Mouse (Mus musculus) lung, embryonic 16.5 days (tissue): ENCODE data around the gene Atxn1. TPM values are rescaled to one million over a fixed set of nuclear protein-coding genes. Genes with fewer than 3 reads are reported as not detected.

Experiments
- ATAC-seq: fragments of 200-750 bp; cut with Nextera tagmentation; 2 replicates; pipeline ENCODE4 v1.8.0; 2017; ENCODE audit warnings: low read depth, mild to moderate bottlenecking, moderate library complexity
- H3K27ac ChIP-seq: fragments of 300-500 bp; sonication (generic); 2 replicates; pipeline ENCODE4 v1.5.1; 2014; ENCODE audit warnings: mild to moderate bottlenecking, control low read depth, low read length
- H3K27me3 ChIP-seq: fragments of 300-500 bp; sonication (generic); 2 replicates; pipeline ENCODE4 v1.6.1; 2014; ENCODE audit warnings: low read depth, low read length, mixed read lengths; ENCODE audit not compliant: control insufficient read depth, insufficient read depth
- H3K36me3 ChIP-seq: fragments of 300-500 bp; sonication (generic); 2 replicates; pipeline ENCODE4 v1.6.1; 2014; ENCODE audit warnings: low read length; ENCODE audit not compliant: control insufficient read depth, insufficient read depth
- H3K4me1 ChIP-seq: fragments of 300-500 bp; sonication (generic); replicated peaks from 2 replicates; pipeline ENCODE4 v1.6.1; 2014; ENCODE audit warnings: low read length, mixed read lengths; ENCODE audit not compliant: control insufficient read depth, insufficient read depth
- H3K4me2 ChIP-seq: fragments of 300-500 bp; sonication (generic); 2 replicates; pipeline ENCODE4 v1.6.1; 2014; ENCODE audit warnings: low read depth, low read length, control low read depth
- H3K4me3 ChIP-seq: fragments of 300-500 bp; sonication (generic); 2 replicates; pipeline ENCODE4 v1.5.1; 2014; ENCODE audit warnings: mild to moderate bottlenecking, low read length, control low read depth
- H3K9ac ChIP-seq: fragments of 300-500 bp; sonication (generic); 2 replicates; pipeline ENCODE4 v1.6.1; 2014; ENCODE audit warnings: low read length, control low read depth
- H3K9me3 ChIP-seq: fragments of 300-500 bp; sonication (generic); 2 replicates; pipeline ENCODE4 v1.6.1; 2016; ENCODE audit warnings: low read length; ENCODE audit not compliant: control insufficient read depth
- WGBS: fragments of 180-500 bp; shearing (Covaris S2); extraction: QIAGEN DNeasy Blood & Tissue Kit; methylation state at CpG from one replicate; pipeline ENCODE4 v1.1.7; 2014; 5-methylcytosine and 5-hydroxymethylcytosine counted together
- polyA plus RNA-seq: library from polyadenylated mRNA; unstranded; fragments of >200 nt; fragmentation: Nextera tagmentation; extraction: Ambion mirVana; gene quantifications from 2 replicates; pipeline ENCODE4 v1.2.1, GENCODE M21; 2015

The Atxn1 gene
- polyA plus RNA-seq, 1 experiment from 2014 or later = 8.3 TPM

- Histone ChIP-seq H3K4me3 (no peak overlapping the region), H3K27me3 (no peaks in the 10 kb centered on the region), H3K4me2 (no peak overlapping the region), H3K36me3 (no peaks in the 10 kb centered on the region), H3K4me1 (no peaks in the 10 kb centered on the region), H3K9me3 (0 out of 2 replicates have a peak, but pooled peaks cover 6% of the 10 kb centered on the region), H3K9ac (no peak overlapping the region), H3K27ac (no peak overlapping the region)
- 96% methylated on average over 5 of the region's 5 CpGs for WGBS
- ATAC-seq = no peak
Measured at GRCm38 (mm10) chr13:45608593-45608992, 356.2 kb downstream of the Atxn1 start.

GRCm38 (mm10) chr13:45607946-45608345 lies 356.9 kb downstream of the Atxn1 start:
- Histone ChIP-seq H3K4me2 (no peak overlapping the region), H3K9me3 (0 out of 2 replicates have a peak, but pooled peaks cover 6% of the 10 kb centered on the region), H3K4me3 (no peak overlapping the region), H3K27me3 (no peaks in the 10 kb centered on the region), H3K27ac (no peak overlapping the region), H3K9ac (no peak overlapping the region), H3K36me3 (no peaks in the 10 kb centered on the region), H3K4me1 (no peaks in the 10 kb centered on the region)
- no peak for ATAC-seq
- WGBS = 66% methylated on average over 2 of the region's 2 CpGs

GRCm38 (mm10) chr13:45603636-45604035 lies 361.2 kb downstream of the Atxn1 start:
- no peaks in the 10 kb centered on the region for H3K27me3 ChIP-seq
- H3K36me3 ChIP-seq = no peaks in the 10 kb centered on the region
- no peak overlapping the region for H3K9ac ChIP-seq
- 82% methylated on average over 6 of the region's 6 CpGs for WGBS
- H3K9me3 ChIP-seq = 0 out of 2 replicates have a peak, but pooled peaks cover 2% of the 10 kb centered on the region
- H3K4me1 ChIP-seq = no peaks in the 10 kb centered on the region
- no peak overlapping the region for H3K27ac ChIP-seq
- ATAC-seq = no peak
- no peak overlapping the region for H3K4me3 ChIP-seq
- H3K4me2 ChIP-seq = no peak overlapping the region

DNA sequence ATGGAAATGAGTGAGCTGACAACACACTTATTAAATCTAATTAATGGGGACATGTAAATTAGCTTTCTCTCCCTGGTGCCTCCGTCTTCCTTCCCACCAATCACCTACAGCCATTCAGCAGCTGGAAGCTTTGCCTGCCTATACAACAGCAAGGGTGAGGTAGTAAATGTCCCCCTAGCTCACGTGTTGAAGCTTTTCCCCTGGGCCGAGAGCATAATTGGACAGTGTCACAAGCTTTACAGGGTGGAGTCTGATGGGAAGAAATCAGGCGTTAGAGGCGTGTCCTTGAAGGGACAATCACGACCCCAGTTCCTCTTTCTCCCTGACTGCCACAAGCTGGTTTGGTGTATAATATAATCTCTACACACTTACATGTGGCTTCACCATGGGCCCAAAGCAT lies 364.4 kb downstream of the Atxn1 start:
- Histone ChIP-seq H3K4me3 (no peak overlapping the region), H3K9ac (no peak overlapping the region), H3K4me2 (no peak overlapping the region), H3K36me3 (no peaks in the 10 kb centered on the region), H3K4me1 (peaks cover 2% of the 10 kb centered on the region), H3K27ac (no peak overlapping the region), H3K9me3 (no peaks in the 10 kb centered on the region), H3K27me3 (no peaks in the 10 kb centered on the region)
- 56% methylated on average over 6 of the region's 6 CpGs for WGBS
- ATAC-seq = no peak

DNA sequence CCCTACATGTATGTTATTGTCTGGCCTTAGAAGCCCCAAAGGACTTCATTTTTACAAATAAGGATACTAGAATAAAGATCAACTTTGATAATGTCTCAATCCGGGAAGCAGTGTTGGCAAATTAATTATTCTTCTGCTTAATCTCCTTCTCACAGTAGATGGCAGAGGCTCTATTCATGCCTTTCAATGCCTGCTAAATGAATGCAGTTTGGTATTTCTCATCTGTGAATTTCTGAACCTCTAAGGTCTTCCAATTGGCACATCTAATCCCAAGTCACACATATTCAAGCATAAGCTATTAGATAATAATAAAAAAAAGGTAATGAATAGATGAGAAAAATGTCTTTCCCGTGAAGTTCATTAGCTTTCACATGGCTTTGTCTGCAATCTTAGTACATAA lies 365.0 kb downstream of the Atxn1 start:
- H3K9ac ChIP-seq = no peak overlapping the region
- H3K27me3 ChIP-seq = no peaks in the 10 kb centered on the region
- H3K27ac ChIP-seq = no peak overlapping the region
- no peaks in the 10 kb centered on the region for H3K36me3 ChIP-seq
- 75% methylated on average over 2 of the region's 2 CpGs for WGBS
- H3K9me3 ChIP-seq = no peaks in the 10 kb centered on the region
- no peak for ATAC-seq
- H3K4me2 ChIP-seq = no peak overlapping the region
- no peak overlapping the region for H3K4me3 ChIP-seq
- peaks cover 4% of the 10 kb centered on the region for H3K4me1 ChIP-seq

DNA sequence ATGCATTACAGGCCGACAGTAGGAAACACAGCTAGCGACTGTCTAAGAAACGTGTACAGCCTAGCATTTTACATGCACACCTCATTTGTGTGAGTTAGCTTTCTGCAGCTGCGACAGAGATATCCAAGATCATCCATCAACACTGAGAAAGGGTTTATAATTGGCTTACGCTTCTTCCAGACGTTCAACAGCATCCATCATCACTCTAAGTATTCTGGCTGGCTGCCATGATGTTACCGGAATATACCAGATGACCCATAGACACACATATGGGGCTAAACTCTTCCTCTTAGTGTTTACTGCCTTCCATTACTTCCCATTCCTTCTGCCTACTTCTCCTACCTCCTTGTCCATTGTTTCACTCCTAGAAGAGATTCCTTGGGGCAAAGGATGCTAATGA lies 369.4 kb downstream of the Atxn1 start:
- peaks cover 4% of the 10 kb centered on the region for H3K4me1 ChIP-seq
- 34% methylated on average over 7 of the region's 7 CpGs for WGBS
- no peaks in the 10 kb centered on the region for H3K27me3 ChIP-seq
- no peak overlapping the region for H3K27ac ChIP-seq
- peak; percentile 20; the same call in 1 of the 2 replicates for ATAC-seq
- no peak overlapping the region for H3K9ac ChIP-seq
- no peak overlapping the region for H3K4me3 ChIP-seq
- H3K4me2 ChIP-seq = no peak overlapping the region
- H3K9me3 ChIP-seq = no peaks in the 10 kb centered on the region
- no peaks in the 10 kb centered on the region for H3K36me3 ChIP-seq

GRCm38 (mm10) chr13:45593914-45594313 lies 370.9 kb downstream of the Atxn1 start:
- Histone ChIP-seq H3K4me3 (no peak overlapping the region), H3K36me3 (no peaks in the 10 kb centered on the region), H3K27ac (no peak overlapping the region; the same call in 1 of the 2 replicates), H3K9ac (no peak overlapping the region), H3K4me2 (no peak overlapping the region), H3K9me3 (no peaks in the 10 kb centered on the region), H3K27me3 (no peaks in the 10 kb centered on the region), H3K4me1 (peaks cover 4% of the 10 kb centered on the region)
- 24% methylated on average over 1 of the region's 1 CpGs for WGBS
- no peak; the same call in 1 of the 2 replicates for ATAC-seq

DNA sequence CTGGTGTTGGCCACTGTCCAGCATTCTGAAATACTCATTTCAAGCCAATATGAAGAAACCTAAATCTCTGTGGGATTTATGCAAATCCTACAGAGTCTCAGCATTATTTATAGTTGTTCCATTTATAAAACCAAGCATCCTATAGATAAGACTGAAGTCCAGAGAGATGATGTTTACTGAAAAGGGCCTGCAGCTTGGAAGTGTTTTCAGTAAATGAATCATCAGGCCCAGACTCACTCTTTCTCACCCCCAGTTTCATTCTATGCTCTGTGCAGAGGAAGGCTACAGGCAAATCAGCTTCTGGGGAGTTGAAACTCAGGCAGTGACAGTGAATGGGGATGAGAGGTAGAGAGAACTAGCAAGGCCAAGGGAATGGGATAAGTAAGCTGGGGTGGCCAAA lies 373.9 kb downstream of the Atxn1 start:
- no peak for ATAC-seq
- Histone ChIP-seq H3K36me3 (no peaks in the 10 kb centered on the region), H3K9ac (no peak overlapping the region), H3K4me2 (no peak overlapping the region), H3K4me1 (peaks cover 4% of the 10 kb centered on the region), H3K9me3 (no peaks in the 10 kb centered on the region), H3K27me3 (no peaks in the 10 kb centered on the region), H3K4me3 (no peak overlapping the region), H3K27ac (no peak overlapping the region)

- H3K4me1 ChIP-seq = peaks cover 17% of the 10 kb centered on the region
- no peak for ATAC-seq
- H3K27me3 ChIP-seq = no peaks in the 10 kb centered on the region
- WGBS = 84% methylated on average over 5 of the region's 5 CpGs
- H3K9ac ChIP-seq = no peak overlapping the region
- H3K4me3 ChIP-seq = no peak overlapping the region
- H3K4me2 ChIP-seq = no peak overlapping the region
- H3K9me3 ChIP-seq = no peaks in the 10 kb centered on the region
- H3K27ac ChIP-seq = no peak overlapping the region
- no peaks in the 10 kb centered on the region for H3K36me3 ChIP-seq
Measured at GRCm38 (mm10) chr13:45583061-45583460, 381.7 kb downstream of the Atxn1 start.

GRCm38 (mm10) chr13:45582294-45582693 lies 382.5 kb downstream of the Atxn1 start:
- ATAC-seq = no peak

More at GRCm38 (mm10) chr13:45582294-45582693, 382.5 kb downstream of the Atxn1 start:
- H3K4me2 ChIP-seq = no peak overlapping the region
- WGBS = 52% methylated on average over 12 of the region's 12 CpGs
- H3K27ac ChIP-seq = no peak overlapping the region
- H3K9ac ChIP-seq = no peak overlapping the region
- H3K36me3 ChIP-seq = no peaks in the 10 kb centered on the region
- no peaks in the 10 kb centered on the region for H3K27me3 ChIP-seq
- no peak overlapping the region for H3K4me3 ChIP-seq
- peaks cover 21% of the 10 kb centered on the region for H3K4me1 ChIP-seq
- no peaks in the 10 kb centered on the region for H3K9me3 ChIP-seq
